Mouse (Mus musculus) urinary bladder, postnatal 4 days (tissue): ENCODE results near the gene Fam189a2.

ENCODE experiments used
- DNase-seq, 2 experiments: peaks; one replicate each; pipeline ENCODE4 v3.0.0; 2021 to 2022; ENCODE audit warnings: low spot score in 2 of 2

Fam189a2 gene

GRCm38 (mm10) chr19:24025876-24026275 lies 4.9 kb downstream of the Fam189a2 start:
- DNase-seq, result no peak

- no peak for DNase-seq
Measured at GRCm38 (mm10) chr19:24024667-24025066, 6.2 kb downstream of the Fam189a2 start.

GRCm38 (mm10) chr19:24024131-24024530 lies 6.7 kb downstream of the Fam189a2 start:
- DNase-seq, result no peak

GRCm38 (mm10) chr19:24023351-24023750 lies 7.5 kb downstream of the Fam189a2 start:
- no peak for DNase-seq

GRCm38 (mm10) chr19:24022771-24023170 lies 8.0 kb downstream of the Fam189a2 start:
- DNase-seq, result no peak

- no peak for DNase-seq
Measured at GRCm38 (mm10) chr19:24022301-24022700, 8.5 kb downstream of the Fam189a2 start.

- no peak for DNase-seq
Measured at GRCm38 (mm10) chr19:24020736-24021135, 10.1 kb downstream of the Fam189a2 start.

GRCm38 (mm10) chr19:24019609-24020008 lies 11.2 kb downstream of the Fam189a2 start:
- no peak for DNase-seq

GRCm38 (mm10) chr19:24018396-24018795 lies 12.4 kb downstream of the Fam189a2 start:
- DNase-seq, result no peak

- DNase-seq, result no peak
Measured at GRCm38 (mm10) chr19:24017892-24018291, 12.9 kb downstream of the Fam189a2 start.

- DNase-seq, result no peak
Measured at GRCm38 (mm10) chr19:24017427-24017826, 13.4 kb downstream of the Fam189a2 start.

- DNase-seq, result peak in 1 of 2 experiments; percentile 31
Measured at GRCm38 (mm10) chr19:24016706-24017386, 14.0 kb downstream of the Fam189a2 start.

GRCm38 (mm10) chr19:24013241-24013640 lies 17.6 kb downstream of the Fam189a2 start:
- DNase-seq, result no peak

- no peak for DNase-seq
Measured at GRCm38 (mm10) chr19:24012479-24012878, 18.3 kb downstream of the Fam189a2 start.

GRCm38 (mm10) chr19:24007638-24008360 lies 23.0 kb downstream of the Fam189a2 start:
- DNase-seq, result no peak

GRCm38 (mm10) chr19:24007002-24007637 lies 23.7 kb downstream of the Fam189a2 start:
- no peak for DNase-seq

GRCm38 (mm10) chr19:23995766-23996399 lies 34.9 kb downstream of the Fam189a2 start:
- no peak for DNase-seq

GRCm38 (mm10) chr19:23988166-23988565 lies 42.7 kb downstream of the Fam189a2 start:
- no peak for DNase-seq

- no peak for DNase-seq
Measured at GRCm38 (mm10) chr19:23987291-23987690, 43.5 kb downstream of the Fam189a2 start.

GRCm38 (mm10) chr19:23984186-23984585 lies 46.6 kb downstream of the Fam189a2 start:
- DNase-seq, result no peak

GRCm38 (mm10) chr19:23980598-23980997 lies 50.2 kb downstream of the Fam189a2 start:
- DNase-seq, result no peak

- DNase-seq, result no peak
Measured at GRCm38 (mm10) chr19:23977901-23978443, 52.8 kb downstream of the Fam189a2 start.
